Mouse (Mus musculus): Measurements from ENCODE around the gene Pex26. TPM values are rescaled to one million over a fixed set of nuclear protein-coding genes. Genes with fewer than 3 reads are reported as not detected.

Pex26 gene
- polyA plus RNA-seq, 1 experiment from 2014 or later: 11.5 TPM

DNA sequence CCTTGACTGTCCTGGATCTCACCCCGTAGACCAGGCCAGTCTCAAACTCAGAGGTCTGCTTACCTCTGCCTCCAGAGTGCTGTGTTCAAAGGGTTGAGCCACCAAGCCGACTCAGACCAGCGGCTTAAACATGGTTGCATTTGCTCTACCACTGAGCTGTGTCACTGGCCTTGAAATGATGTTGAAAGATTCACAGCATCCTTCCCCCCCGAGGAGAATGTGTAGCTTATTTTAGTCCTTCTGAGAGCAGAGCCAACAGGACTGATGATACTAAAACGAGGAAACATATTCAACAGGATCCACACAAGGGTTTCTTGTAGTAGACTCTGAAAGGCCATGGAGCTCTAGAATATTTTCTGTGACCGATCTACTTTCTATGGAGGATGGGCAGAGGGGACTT, 32.4 kb downstream of the Pex26 start:
- H3K27me3 ChIP-seq (replicated peaks; ENCODE audit: control insufficient read depth, insufficient read depth, low read length): peaks cover 16% of the 10 kb centered on the region
- no peak overlapping the region for H3K9ac ChIP-seq (ENCODE audit: low read length)
- H3K9me3 ChIP-seq (ENCODE audit: control insufficient read depth, low read length): no peaks in the 10 kb centered on the region
- no peak overlapping the region for H3K4me2 ChIP-seq (ENCODE audit: low read length)
- no peak overlapping the region for H3K27ac ChIP-seq (ENCODE audit: low read depth)
- 82% methylated on average over 6 of the region's 6 CpGs for WGBS
- no peak overlapping the region for H3K4me3 ChIP-seq (ENCODE audit: low read depth, low read length)
- DNase-seq (ENCODE audit: low spot score): no peak
- no peak for ATAC-seq (replicated peaks; ENCODE audit: low FRiP score, low TSS enrichment, low read depth)
- H3K4me1 ChIP-seq (replicated peaks; ENCODE audit: control insufficient read depth, insufficient read depth, low read length): peaks cover 7% of the 10 kb centered on the region
- no peaks in the 10 kb centered on the region for H3K36me3 ChIP-seq (ENCODE audit: control insufficient read depth, insufficient read depth, low read length)

DNA sequence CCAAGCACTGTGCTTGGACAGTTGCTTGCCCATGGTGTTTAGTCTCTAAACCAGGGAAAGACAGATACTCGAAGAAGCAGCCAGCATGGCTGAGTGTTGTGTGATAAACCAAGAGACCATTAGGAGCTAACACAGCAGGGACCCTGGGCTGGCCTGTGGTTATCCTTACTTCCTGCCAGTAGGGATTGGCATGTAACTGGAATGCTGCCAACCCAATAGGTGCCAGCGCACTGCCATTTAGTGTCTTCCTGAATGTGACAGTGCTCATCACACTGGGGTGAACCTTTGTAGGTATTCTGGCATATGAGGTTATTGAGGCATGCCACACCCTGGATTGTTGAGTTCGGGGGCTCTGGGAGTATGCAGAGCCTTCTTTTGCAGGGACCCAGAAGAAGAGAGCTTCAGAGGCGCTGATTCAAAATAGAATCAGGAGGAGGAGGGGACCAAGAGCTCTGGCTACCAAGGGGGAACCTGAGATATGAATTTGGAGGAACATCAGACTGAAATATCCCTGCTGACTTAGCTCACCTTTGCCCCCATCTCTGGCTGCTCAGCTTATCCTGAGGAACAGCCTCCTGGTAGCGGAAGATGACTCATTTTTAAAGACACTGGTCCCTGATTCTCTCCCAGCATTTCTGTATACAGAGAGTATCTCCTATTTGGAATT, 33.3 kb downstream of the Pex26 start:
- no peaks in the 10 kb centered on the region for H3K36me3 ChIP-seq (ENCODE audit: control insufficient read depth, insufficient read depth, low read length)
- H3K27ac ChIP-seq (ENCODE audit: low read depth): no peak overlapping the region
- H3K4me2 ChIP-seq (ENCODE audit: low read length): no peak overlapping the region
- no peaks in the 10 kb centered on the region for H3K9me3 ChIP-seq (ENCODE audit: control insufficient read depth, low read length)
- 88% methylated on average over 5 of the region's 5 CpGs for WGBS
- no peak overlapping the region for H3K9ac ChIP-seq (ENCODE audit: low read length)
- H3K27me3 ChIP-seq (replicated peaks; ENCODE audit: control insufficient read depth, insufficient read depth, low read length): peaks cover 8% of the 10 kb centered on the region
- DNase-seq (ENCODE audit: low spot score) (no peak), ATAC-seq (replicated peaks; ENCODE audit: low FRiP score, low TSS enrichment, low read depth) (no peak)
- H3K4me1 ChIP-seq (replicated peaks; ENCODE audit: control insufficient read depth, insufficient read depth, low read length): no peaks in the 10 kb centered on the region
- no peak overlapping the region for H3K4me3 ChIP-seq (ENCODE audit: low read depth, low read length)

DNA sequence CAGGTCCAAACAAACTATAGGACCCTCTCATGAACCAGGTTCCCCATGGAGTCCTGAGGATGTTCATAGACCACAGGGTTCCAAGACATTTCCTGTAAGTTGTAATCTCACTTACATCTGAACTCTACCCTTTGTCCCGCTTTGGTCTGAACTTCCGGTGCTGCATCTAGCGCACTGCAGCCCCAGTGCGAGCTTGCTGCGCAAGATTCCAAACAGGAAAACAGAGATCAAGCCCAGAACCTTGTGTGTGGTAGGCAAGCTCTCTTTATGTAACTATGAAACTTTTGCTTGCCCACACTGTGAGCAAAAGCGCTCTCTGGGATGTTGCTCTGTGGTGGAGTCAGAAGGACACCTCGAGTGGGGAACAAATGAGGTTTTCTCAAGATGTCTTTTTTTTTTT, 34.5 kb downstream of the Pex26 start:
- Histone ChIP-seq H3K9me3 (ENCODE audit: control insufficient read depth, low read length) (no peaks in the 10 kb centered on the region), H3K4me1 (replicated peaks; ENCODE audit: control insufficient read depth, insufficient read depth, low read length) (no peaks in the 10 kb centered on the region), H3K27me3 (replicated peaks; ENCODE audit: control insufficient read depth, insufficient read depth, low read length) (no peaks in the 10 kb centered on the region), H3K9ac (ENCODE audit: low read length) (no peak overlapping the region), H3K36me3 (ENCODE audit: control insufficient read depth, insufficient read depth, low read length) (no peaks in the 10 kb centered on the region), H3K4me2 (ENCODE audit: low read length) (no peak overlapping the region), H3K4me3 (ENCODE audit: low read depth, low read length) (no peak overlapping the region), H3K27ac (ENCODE audit: low read depth) (no peak overlapping the region)
- no peak for DNase-seq (ENCODE audit: low spot score)
- 90% methylated on average over 7 of the region's 7 CpGs for WGBS
- no peak for ATAC-seq (replicated peaks; ENCODE audit: low FRiP score, low TSS enrichment, low read depth)

DNA sequence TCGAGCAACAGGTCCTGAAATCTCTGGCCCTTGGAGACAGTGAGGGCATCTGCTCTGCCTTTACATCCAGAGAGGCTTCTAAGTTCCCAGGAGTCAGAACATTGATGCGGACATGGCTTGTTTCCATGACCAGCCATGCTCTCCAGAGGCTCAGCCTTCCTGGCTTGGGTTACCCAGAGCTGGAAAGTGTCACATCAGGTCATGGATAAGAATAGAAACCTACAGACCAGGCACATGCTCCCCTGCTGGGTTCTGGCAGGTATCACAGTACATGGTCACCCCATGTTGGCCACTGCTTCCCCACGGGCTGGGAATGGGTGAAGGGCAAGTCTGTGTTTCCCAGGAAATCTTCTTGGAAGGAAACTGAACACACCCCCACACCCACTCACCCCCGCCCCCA, 35.9 kb downstream of the Pex26 start:
- H3K4me3 ChIP-seq (ENCODE audit: low read depth, low read length): no peak overlapping the region
- 83% methylated on average over 4 of the region's 4 CpGs for WGBS
- H3K9me3 ChIP-seq (ENCODE audit: control insufficient read depth, low read length): no peaks in the 10 kb centered on the region
- no peak overlapping the region for H3K4me2 ChIP-seq (ENCODE audit: low read length)
- no peak overlapping the region for H3K27ac ChIP-seq (ENCODE audit: low read depth)
- no peaks in the 10 kb centered on the region for H3K36me3 ChIP-seq (ENCODE audit: control insufficient read depth, insufficient read depth, low read length)
- no peak for DNase-seq (ENCODE audit: low spot score)
- no peak overlapping the region for H3K9ac ChIP-seq (ENCODE audit: low read length)
- H3K27me3 ChIP-seq (replicated peaks; ENCODE audit: control insufficient read depth, insufficient read depth, low read length): no peaks in the 10 kb centered on the region
- ATAC-seq (replicated peaks; ENCODE audit: low FRiP score, low TSS enrichment, low read depth): no peak
- H3K4me1 ChIP-seq (replicated peaks; ENCODE audit: control insufficient read depth, insufficient read depth, low read length): no peaks in the 10 kb centered on the region

DNA sequence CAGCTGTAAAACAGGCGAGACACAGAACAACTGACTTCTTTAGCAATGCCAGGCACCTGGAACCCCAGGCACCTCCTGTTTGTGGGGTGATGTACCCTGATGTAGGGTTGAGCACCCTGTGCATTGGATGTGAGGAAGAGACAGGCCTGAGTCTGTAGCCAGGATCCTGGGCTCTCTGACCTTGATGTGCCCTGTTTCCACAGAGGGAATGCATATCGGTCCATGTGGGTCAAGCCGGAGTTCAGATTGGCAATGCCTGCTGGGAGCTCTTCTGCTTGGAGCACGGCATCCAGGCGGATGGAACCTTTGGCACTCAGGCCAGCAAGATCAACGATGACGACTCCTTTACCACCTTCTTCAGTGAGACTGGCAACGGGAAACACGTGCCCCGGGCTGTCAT, 36.7 kb downstream of the Pex26 start:
- Histone ChIP-seq H3K27me3 (replicated peaks; ENCODE audit: control insufficient read depth, insufficient read depth, low read length) (no peaks in the 10 kb centered on the region), H3K36me3 (ENCODE audit: control insufficient read depth, insufficient read depth, low read length) (no peaks in the 10 kb centered on the region), H3K4me1 (replicated peaks; ENCODE audit: control insufficient read depth, insufficient read depth, low read length) (no peaks in the 10 kb centered on the region), H3K27ac (ENCODE audit: low read depth) (no peak overlapping the region), H3K9ac (ENCODE audit: low read length) (no peak overlapping the region), H3K4me2 (ENCODE audit: low read length) (no peak overlapping the region), H3K4me3 (ENCODE audit: low read depth, low read length) (no peak overlapping the region), H3K9me3 (ENCODE audit: control insufficient read depth, low read length) (no peaks in the 10 kb centered on the region)
- DNase-seq (ENCODE audit: low spot score) (no peak), ATAC-seq (replicated peaks; ENCODE audit: low FRiP score, low TSS enrichment, low read depth) (no peak)
- 94% methylated on average over 10 of the region's 10 CpGs for WGBS

DNA sequence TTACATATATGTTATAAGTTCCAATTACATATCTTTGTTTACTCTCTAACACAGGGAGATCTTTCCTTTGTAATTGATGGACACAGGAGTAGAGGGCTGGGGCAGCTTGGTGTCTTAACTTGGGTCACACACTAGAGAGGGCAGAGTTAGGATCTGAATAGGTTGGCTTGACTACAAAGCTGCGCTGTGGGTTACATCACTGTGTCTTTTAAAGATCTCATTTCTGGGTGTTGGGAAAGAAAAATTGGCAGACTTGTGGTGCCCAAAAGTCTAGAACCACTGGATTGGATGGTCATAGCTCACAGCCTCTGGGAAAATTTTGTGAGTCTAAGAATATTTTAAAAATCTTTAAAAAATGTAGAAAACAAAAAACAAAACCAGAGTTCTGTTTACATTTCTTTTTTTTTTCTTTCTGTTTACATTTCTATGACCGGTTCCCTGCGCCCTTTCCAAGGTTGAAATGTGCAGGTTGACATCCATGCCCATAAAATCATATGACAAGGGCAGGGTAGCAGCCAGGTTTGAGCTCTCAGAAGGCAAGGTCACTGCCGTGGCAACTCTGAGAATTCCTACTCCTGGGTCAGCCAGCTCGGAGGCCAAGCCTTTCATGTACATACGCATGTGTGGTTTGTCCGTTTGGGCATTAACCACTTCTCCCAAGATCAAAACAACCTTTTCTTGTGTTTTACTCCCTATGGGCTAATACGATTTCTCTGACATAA, 38.6 kb downstream of the Pex26 start:
- Histone ChIP-seq H3K4me3 (ENCODE audit: low read depth, low read length) (no peak overlapping the region), H3K27ac (ENCODE audit: low read depth) (no peak overlapping the region), H3K27me3 (replicated peaks; ENCODE audit: control insufficient read depth, insufficient read depth, low read length) (no peaks in the 10 kb centered on the region), H3K9me3 (ENCODE audit: control insufficient read depth, low read length) (no peaks in the 10 kb centered on the region), H3K9ac (ENCODE audit: low read length) (no peak overlapping the region), H3K36me3 (ENCODE audit: control insufficient read depth, insufficient read depth, low read length) (no peaks in the 10 kb centered on the region), H3K4me2 (ENCODE audit: low read length) (no peak overlapping the region), H3K4me1 (replicated peaks; ENCODE audit: control insufficient read depth, insufficient read depth, low read length) (no peaks in the 10 kb centered on the region)
- ATAC-seq (replicated peaks; ENCODE audit: low FRiP score, low TSS enrichment, low read depth) (no peak), DNase-seq (ENCODE audit: low spot score) (no peak)
- WGBS: 72% methylated on average over 8 of the region's 8 CpGs

DNA sequence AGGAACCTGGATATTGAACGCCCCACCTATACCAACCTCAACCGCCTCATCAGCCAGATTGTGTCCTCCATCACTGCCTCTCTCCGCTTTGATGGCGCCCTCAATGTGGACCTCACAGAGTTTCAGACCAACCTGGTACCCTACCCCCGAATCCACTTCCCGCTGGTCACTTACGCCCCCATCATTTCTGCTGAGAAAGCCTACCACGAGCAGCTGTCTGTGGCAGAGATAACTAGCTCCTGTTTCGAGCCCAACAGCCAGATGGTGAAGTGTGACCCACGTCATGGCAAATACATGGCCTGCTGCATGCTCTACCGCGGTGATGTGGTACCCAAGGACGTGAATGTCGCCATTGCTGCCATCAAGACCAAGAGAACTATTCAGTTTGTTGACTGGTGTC, 39.5 kb downstream of the Pex26 start:
- H3K27me3 ChIP-seq (replicated peaks; ENCODE audit: control insufficient read depth, insufficient read depth, low read length): no peaks in the 10 kb centered on the region
- no peaks in the 10 kb centered on the region for H3K36me3 ChIP-seq (ENCODE audit: control insufficient read depth, insufficient read depth, low read length)
- ATAC-seq (replicated peaks; ENCODE audit: low FRiP score, low TSS enrichment, low read depth) (no peak), DNase-seq (ENCODE audit: low spot score) (no peak)
- H3K4me1 ChIP-seq (replicated peaks; ENCODE audit: control insufficient read depth, insufficient read depth, low read length): no peaks in the 10 kb centered on the region
- 97% methylated on average over 14 of the region's 14 CpGs for WGBS
- no peak overlapping the region for H3K27ac ChIP-seq (ENCODE audit: low read depth)
- H3K9me3 ChIP-seq (ENCODE audit: control insufficient read depth, low read length): no peaks in the 10 kb centered on the region
- H3K9ac ChIP-seq (ENCODE audit: low read length): no peak overlapping the region
- no peak overlapping the region for H3K4me3 ChIP-seq (ENCODE audit: low read depth, low read length)
- no peak overlapping the region for H3K4me2 ChIP-seq (ENCODE audit: low read length)

DNA sequence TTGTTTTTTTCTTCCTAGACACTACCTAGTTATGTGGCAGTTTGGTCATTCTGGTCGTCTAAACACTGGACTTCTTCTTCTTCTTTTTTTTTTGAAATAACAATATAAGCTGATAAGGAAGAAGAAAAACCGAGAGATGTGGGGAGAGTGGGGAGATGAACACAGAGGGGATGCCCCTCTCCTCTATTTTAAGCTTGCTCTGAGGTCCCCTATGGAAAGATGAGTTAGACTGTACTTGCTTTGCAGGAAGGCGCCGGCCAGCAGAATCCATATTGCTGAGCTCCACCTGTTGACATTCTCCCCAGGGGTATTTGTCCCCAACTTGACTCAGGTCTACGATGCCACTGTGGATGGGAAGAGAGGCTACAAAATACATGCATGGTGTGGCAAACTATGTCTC, 40.6 kb downstream of the Pex26 start:
- Histone ChIP-seq H3K4me3 (ENCODE audit: low read depth, low read length) (no peak overlapping the region), H3K4me1 (replicated peaks; ENCODE audit: control insufficient read depth, insufficient read depth, low read length) (no peaks in the 10 kb centered on the region), H3K4me2 (ENCODE audit: low read length) (no peak overlapping the region), H3K9me3 (ENCODE audit: control insufficient read depth, low read length) (no peaks in the 10 kb centered on the region), H3K9ac (ENCODE audit: low read length) (no peak overlapping the region), H3K27ac (ENCODE audit: low read depth) (no peak overlapping the region), H3K27me3 (replicated peaks; ENCODE audit: control insufficient read depth, insufficient read depth, low read length) (no peaks in the 10 kb centered on the region), H3K36me3 (ENCODE audit: control insufficient read depth, insufficient read depth, low read length) (no peaks in the 10 kb centered on the region)
- ATAC-seq (replicated peaks; ENCODE audit: low FRiP score, low TSS enrichment, low read depth) (no peak), DNase-seq (ENCODE audit: low spot score) (no peak)
- WGBS: 68% methylated on average over 5 of the region's 5 CpGs

DNA sequence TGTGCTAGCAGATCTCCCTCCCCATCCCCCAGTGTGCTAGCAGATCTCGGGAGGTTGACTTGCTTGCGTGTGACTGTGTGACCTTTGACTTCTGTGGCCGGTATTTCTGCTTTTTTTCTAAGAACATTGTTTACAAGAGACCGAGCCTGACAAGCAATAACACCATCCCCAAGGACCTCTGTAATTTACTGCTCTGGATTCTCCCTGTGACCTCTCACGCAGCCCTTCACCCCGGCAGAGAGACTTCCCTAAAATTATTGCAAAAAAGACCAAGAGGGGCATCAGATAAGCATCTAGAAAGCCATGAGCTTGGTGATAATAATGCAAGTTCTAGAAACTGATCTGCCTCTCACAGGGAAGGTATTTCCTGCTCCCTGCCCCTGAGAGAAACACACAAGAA, 41.5 kb downstream of the Pex26 start:
- H3K4me3 ChIP-seq (ENCODE audit: low read depth, low read length): no peak overlapping the region
- H3K36me3 ChIP-seq (ENCODE audit: control insufficient read depth, insufficient read depth, low read length): no peaks in the 10 kb centered on the region
- no peaks in the 10 kb centered on the region for H3K27me3 ChIP-seq (replicated peaks; ENCODE audit: control insufficient read depth, insufficient read depth, low read length)
- H3K4me2 ChIP-seq (ENCODE audit: low read length): no peak overlapping the region
- DNase-seq (ENCODE audit: low spot score) (no peak), ATAC-seq (replicated peaks; ENCODE audit: low FRiP score, low TSS enrichment, low read depth) (no peak)
- no peak overlapping the region for H3K27ac ChIP-seq (ENCODE audit: low read depth)
- H3K4me1 ChIP-seq (replicated peaks; ENCODE audit: control insufficient read depth, insufficient read depth, low read length): no peaks in the 10 kb centered on the region
- H3K9ac ChIP-seq (ENCODE audit: low read length): no peak overlapping the region
- no peaks in the 10 kb centered on the region for H3K9me3 ChIP-seq (ENCODE audit: control insufficient read depth, low read length)
- WGBS: 11% methylated on average over 6 of the region's 6 CpGs

Data from intestine, embryonic 14.5 days (tissue).